Comparison of ENCODE assay signal across 15 mouse cellular contexts in the genomic region with DNA sequence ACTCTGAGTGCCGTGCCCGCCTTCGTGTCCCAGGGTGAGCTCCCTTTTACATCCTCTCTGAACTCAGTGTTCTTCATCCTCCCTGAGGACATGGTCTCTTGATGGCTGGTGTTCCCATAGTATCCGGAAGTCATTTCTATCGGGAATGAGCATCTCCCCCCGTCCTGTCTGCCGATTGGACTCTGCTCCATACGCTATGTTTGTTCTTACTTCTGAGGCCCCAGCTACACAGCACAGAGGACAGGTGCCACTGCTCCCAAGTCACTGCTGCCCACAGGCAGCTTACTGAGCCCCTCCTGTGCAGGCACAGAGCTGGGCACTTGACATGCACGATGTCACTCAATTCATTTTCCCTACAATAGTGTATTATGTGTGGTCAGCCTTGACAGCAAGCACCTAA. TPM values are rescaled to one million over a fixed set of nuclear protein-coding genes. Genes with fewer than 3 reads are reported as not detected.
DNase-seq lines count a peak whose midpoint lies in the region; ATAC-seq and TF ChIP-seq lines count a peak whose summit lies in the region.
"Had no signal": no experiment of that assay in that cellular context is flagged by ENCODE, and none has a peak within 500 bp of the region (broad histone marks: within the 10 kb centered on the region; RNA-seq: fewer than 3 reads in every experiment).

No protein-coding gene starts in this region.

- peak; percentile 8; the same call in 1 of the 2 replicates for ATAC-seq in forebrain, embryonic 12.5 days (ENCODE audit: low FRiP score)
- ATAC-seq in liver, embryonic 15.5 days (ENCODE audit: insufficient read depth): peak; percentile 34; the same call in 1 of the 2 replicates
- no peak for ATAC-seq in forebrain, postnatal 0 days

- peaks cover 3% of the 10 kb centered on the region; the same call in 1 of the 2 replicates for H3K27me3 ChIP-seq in forebrain, embryonic 12.5 days
- peaks cover 7% of the 10 kb centered on the region for H3K27me3 ChIP-seq in forebrain, embryonic 10.5 days (ENCODE audit: poor library complexity, severe bottlenecking)
- H3K27me3 ChIP-seq in liver, embryonic 15.5 days: peaks cover 3% of the 10 kb centered on the region; the same call in 1 of the 2 replicates
- H3K27me3 ChIP-seq in forebrain, postnatal 0 days (ENCODE audit: insufficient read depth, low read length): no peaks in the 10 kb centered on the region

- no peak overlapping the region for H3K9ac ChIP-seq in forebrain, embryonic 12.5 days
- H3K9ac ChIP-seq in liver, embryonic 15.5 days: no peak overlapping the region
- no peak overlapping the region for H3K9ac ChIP-seq in forebrain, postnatal 0 days
- H3K9ac ChIP-seq: embryonic facial prominence, embryonic 12.5 days; limb, embryonic 12.5 days had no signal

- TF ChIP-seq CTCF in forebrain, postnatal 0 days (IDR thresholded peaks at IDR 0.05; ENCODE audit: low read depth): no peak
- no peak for TF ChIP-seq CTCF in layer of hippocampus, adult 2 months (conservative IDR thresholded peaks at IDR 0.05)

- H3K27ac ChIP-seq in forebrain, embryonic 12.5 days: peak overlapping the region; percentile 27; the same call in 1 of the 2 replicates
- H3K27ac ChIP-seq in forebrain, embryonic 10.5 days: no peak overlapping the region
- no peak overlapping the region for H3K27ac ChIP-seq in liver, embryonic 15.5 days (replicated peaks)
- H3K27ac ChIP-seq in forebrain, postnatal 0 days (ENCODE audit: low read depth, low read length): 0 out of 2 replicates have a peak overlapping the region, but pooled peaks have one; percentile 76
- no peak overlapping the region for H3K27ac ChIP-seq in layer of hippocampus, adult 2 months
- H3K27ac ChIP-seq: embryonic facial prominence, embryonic 12.5 days; limb, embryonic 12.5 days had no signal

- H3K36me3 ChIP-seq in forebrain, embryonic 12.5 days (replicated peaks): peaks cover 11% of the 10 kb centered on the region
- H3K36me3 ChIP-seq in forebrain, embryonic 10.5 days (replicated peaks): peaks cover 50% of the 10 kb centered on the region
- no peaks in the 10 kb centered on the region for H3K36me3 ChIP-seq in liver, embryonic 15.5 days (replicated peaks)
- peaks cover 11% of the 10 kb centered on the region for H3K36me3 ChIP-seq in forebrain, postnatal 0 days (ENCODE audit: insufficient read depth)
- H3K36me3 ChIP-seq: embryonic facial prominence, embryonic 12.5 days; limb, embryonic 12.5 days had no signal

- H3K4me3 ChIP-seq in forebrain, embryonic 12.5 days (replicated peaks): no peak overlapping the region
- no peak overlapping the region for H3K4me3 ChIP-seq in forebrain, embryonic 10.5 days
- H3K4me3 ChIP-seq in liver, embryonic 15.5 days (replicated peaks): no peak overlapping the region
- H3K4me3 ChIP-seq in forebrain, postnatal 0 days (ENCODE audit: low read depth, low read length): no peak overlapping the region
- no peak overlapping the region for H3K4me3 ChIP-seq in layer of hippocampus, adult 2 months
- H3K4me3 ChIP-seq: embryonic facial prominence, embryonic 12.5 days; limb, embryonic 12.5 days; megakaryocyte, embryonic 14.5 days had no signal

- DNase-seq in forebrain, embryonic 10.5 days (ENCODE audit: extremely low spot score, low spot score): no peak
- DNase-seq in liver: no peak
- DNase-seq in forebrain, postnatal 0 days: no peak
- peak; percentile 22 for DNase-seq in lung, postnatal 10 days
- DNase-seq in Muller cell, postnatal 12 days (ENCODE audit: inconsistent ontology term): no peak
- no peak for DNase-seq in layer of hippocampus, adult 2 months (ENCODE audit: low spot score in 2 of 2)
- DNase-seq: layer of hippocampus, postnatal 36 days; right cerebral cortex, postnatal 14 days; thymus, adult 2 months had no signal

- H3K4me2 ChIP-seq in forebrain, embryonic 12.5 days: no peak overlapping the region
- no peak overlapping the region; the same call in 1 of the 2 replicates for H3K4me2 ChIP-seq in liver, embryonic 15.5 days
- no peak overlapping the region for H3K4me2 ChIP-seq in forebrain, postnatal 0 days (ENCODE audit: low read depth)
- H3K4me2 ChIP-seq: embryonic facial prominence, embryonic 12.5 days; limb, embryonic 12.5 days had no signal

- 88% methylated on average over 9 of the region's 9 CpGs for WGBS in forebrain, embryonic 12.5 days
- WGBS in forebrain, embryonic 10.5 days: 93% methylated on average over 9 of the region's 9 CpGs
- WGBS in liver, embryonic 15.5 days (ENCODE audit: insufficient replicate concordance): 63% methylated on average over 9 of the region's 9 CpGs
- WGBS in forebrain, postnatal 0 days: 74% methylated on average over 9 of the region's 9 CpGs

- no peaks in the 10 kb centered on the region for H3K9me3 ChIP-seq in forebrain, embryonic 12.5 days
- H3K9me3 ChIP-seq in forebrain, embryonic 10.5 days: no peaks in the 10 kb centered on the region
- no peaks in the 10 kb centered on the region for H3K9me3 ChIP-seq in liver, embryonic 15.5 days (replicated peaks)
- H3K9me3 ChIP-seq in forebrain, postnatal 0 days (ENCODE audit: low read length): no peaks in the 10 kb centered on the region
- H3K9me3 ChIP-seq: embryonic facial prominence, embryonic 12.5 days; limb, embryonic 12.5 days had no signal

- H3K4me1 ChIP-seq in forebrain, embryonic 12.5 days: peaks cover 54% of the 10 kb centered on the region
- H3K4me1 ChIP-seq in forebrain, embryonic 10.5 days: peaks cover 40% of the 10 kb centered on the region
- H3K4me1 ChIP-seq in liver, embryonic 15.5 days (replicated peaks): peaks cover 7% of the 10 kb centered on the region; the same call in 1 of the 2 replicates
- peaks cover 32% of the 10 kb centered on the region for H3K4me1 ChIP-seq in forebrain, postnatal 0 days (ENCODE audit: insufficient read depth)
- H3K4me1 ChIP-seq: megakaryocyte, embryonic 14.5 days had no signal

RNA-seq across cellular contexts. Expression of a gene that starts 45.4 kb away (rescaled TPM):
- polyA plus RNA-seq in forebrain, embryonic 12.5 days (2016; fragmentation: Nextera tagmentation; extraction: Ambion mirVana): 58.4 and 60.5 TPM in 2 replicates
- 15.6 and 16.5 TPM in 2 replicates for polyA plus RNA-seq in forebrain, embryonic 10.5 days (2016; fragmentation: Nextera tagmentation; extraction: Ambion mirVana)
- polyA plus RNA-seq in liver, embryonic 15.5 days (2015; fragmentation: Nextera tagmentation; extraction: Ambion mirVana): 2.9 and 3.2 TPM in 2 replicates
- total RNA-seq in forebrain, postnatal 0 days (2014; rRNA removed): 48.2 and 55.0 TPM in 2 replicates
- 113 and 141 TPM in 2 replicates for polyA plus RNA-seq in forebrain, postnatal 0 days (2015; fragmentation: Nextera tagmentation; extraction: Ambion mirVana)
- 100 to 1,000 TPM; 231 to 237 TPM for total RNA-seq in layer of hippocampus, adult 2 months (2021)
- total RNA-seq: granulocyte monocyte progenitor cell, adult 5-6 weeks had no signal

RNA-seq across cellular contexts. Expression of a gene that starts 57.7 kb away (rescaled TPM):
- 109 and 134 TPM in 2 replicates for polyA plus RNA-seq in forebrain, embryonic 12.5 days (2016; fragmentation: Nextera tagmentation; extraction: Ambion mirVana)
- polyA plus RNA-seq in forebrain, embryonic 10.5 days (2016; fragmentation: Nextera tagmentation; extraction: Ambion mirVana): 61.5 and 64.0 TPM in 2 replicates
- polyA plus RNA-seq in liver, embryonic 15.5 days (2015; fragmentation: Nextera tagmentation; extraction: Ambion mirVana): 0.29 and 0.52 TPM in 2 replicates
- total RNA-seq in forebrain, postnatal 0 days (2014; rRNA removed): 274 and 315 TPM in 2 replicates
- polyA plus RNA-seq in forebrain, postnatal 0 days (2015; fragmentation: Nextera tagmentation; extraction: Ambion mirVana): 272 and 290 TPM in 2 replicates
- total RNA-seq in layer of hippocampus, adult 2 months (2021): 10 to 100 TPM; 30.1 to 30.7 TPM
- total RNA-seq: granulocyte monocyte progenitor cell, adult 5-6 weeks had no signal

Comparison
In these comparisons a context has a peak if more than half of its experiments do, and no peak if none do; other contexts are left out.
1. H3K27ac ChIP-seq: peak in forebrain, embryonic 12.5 days (single experiment) and forebrain, postnatal 0 days (single experiment); none in forebrain, embryonic 10.5 days (single experiment), liver, embryonic 15.5 days (single experiment) and layer of hippocampus, adult 2 months (single experiment).
2. RNA of a gene that starts 57.7 kb away (polyA plus RNA-seq): 272 to 290 TPM in forebrain, postnatal 0 days, 109 to 134 TPM in forebrain, embryonic 12.5 days and 61.5 to 64.0 TPM in forebrain, embryonic 10.5 days; 0.29 to 0.52 TPM in liver, embryonic 15.5 days; every median in the first group is over 10 times any median in the second.